In the genomic region with DNA sequence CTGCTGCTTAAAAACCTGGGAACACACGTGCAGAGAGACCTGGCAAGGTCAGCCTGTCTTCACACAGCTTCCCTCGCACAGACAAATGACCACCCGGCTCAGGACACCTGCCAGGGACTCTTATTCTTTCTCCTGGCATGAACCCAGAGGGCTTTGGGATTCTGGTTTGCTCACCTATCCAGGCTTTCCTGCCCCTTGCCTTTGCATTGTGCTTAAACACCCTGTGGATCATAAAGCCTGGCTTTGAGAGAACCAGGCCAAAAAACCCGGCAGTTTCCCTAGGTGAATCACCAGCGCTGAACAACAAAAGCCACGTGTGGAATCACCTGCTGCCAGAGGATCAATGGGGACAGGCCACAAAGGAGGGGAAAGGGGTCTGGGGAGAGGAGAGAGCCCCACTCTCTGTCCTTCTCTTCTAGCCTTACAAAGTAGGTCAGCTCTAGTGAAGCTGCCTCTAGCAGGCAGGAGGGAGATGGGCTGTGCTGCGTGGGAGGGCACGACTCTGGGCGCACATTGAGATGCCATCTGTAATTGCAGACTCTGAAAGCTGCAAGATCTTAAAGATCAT, we compare ENCODE assay signal across 11 mouse cellular contexts. TPM values are rescaled to one million over a fixed set of nuclear protein-coding genes. Genes with fewer than 3 reads are reported as not detected.
DNase-seq lines count a peak whose midpoint lies in the region; ATAC-seq lines count a peak whose summit lies in the region.
"Had no signal": no experiment of that assay in that cellular context is flagged by ENCODE, and none has a peak within 500 bp of the region (broad histone marks: within the 10 kb centered on the region; RNA-seq: fewer than 3 reads in every experiment).

No protein-coding gene starts in this region.

- no peak overlapping the region for H3K9ac ChIP-seq in neural tube, embryonic 15.5 days (replicated peaks)
- H3K9ac ChIP-seq: limb, embryonic 12.5 days had no signal

- no peaks in the 10 kb centered on the region for H3K36me3 ChIP-seq in neural tube, embryonic 15.5 days
- H3K36me3 ChIP-seq: limb, embryonic 12.5 days had no signal

- intact Hi-C loops in left cerebral cortex, postnatal 36 days (cut with DNase I), result loop anchor here (5.0 kb wide), 1 partner anchor 37 kb away; no protein-coding TSS in a partner anchor

- no peak overlapping the region for H3K4me3 ChIP-seq in neural tube, embryonic 15.5 days (replicated peaks)
- H3K4me3 ChIP-seq: limb, embryonic 12.5 days had no signal

- no peak overlapping the region for H3K4me2 ChIP-seq in neural tube, embryonic 15.5 days
- H3K4me2 ChIP-seq: limb, embryonic 12.5 days had no signal

- H3K9me3 ChIP-seq in neural tube, embryonic 15.5 days (replicated peaks), result no peaks in the 10 kb centered on the region
- H3K9me3 ChIP-seq: limb, embryonic 12.5 days had no signal

- ATAC-seq in cerebellum, adult (ENCODE audit: insufficient number of reproducible peaks, low FRiP score, low TSS enrichment), result peak; percentile 92
- no peak for ATAC-seq in neural tube, embryonic 15.5 days (ENCODE audit: low FRiP score)

- no peaks in the 10 kb centered on the region for H3K4me1 ChIP-seq in neural tube, embryonic 15.5 days
- H3K4me1 ChIP-seq: limb, embryonic 12.5 days had no signal

- H3K27ac ChIP-seq in neural tube, embryonic 15.5 days (replicated peaks), result no peak overlapping the region
- H3K27ac ChIP-seq: limb, embryonic 12.5 days had no signal

- 58% methylated on average over 9 of the region's 9 CpGs for WGBS in neural tube, embryonic 15.5 days

- DNase-seq in cerebellum, adult 9-11 months, result peak; percentile 90
- DNase-seq in layer of hippocampus, adult 8-10 months (ENCODE audit: low spot score in 2 of 2), result peak; percentile 83
- peak; percentile 79 to 86 for DNase-seq in left cerebral cortex, postnatal 36 days (ENCODE audit: low spot score in 2 of 2)
- no peak for DNase-seq in adrenal gland, postnatal 14 days
- no peak for DNase-seq in spleen, adult 18-20 months
- DNase-seq in ovary, postnatal 14 days (ENCODE audit: low spot score), result no peak
- DNase-seq: lung, postnatal 14 days; thymus, postnatal 25 days had no signal

- H3K27me3 ChIP-seq in neural tube, embryonic 15.5 days (replicated peaks), result no peaks in the 10 kb centered on the region

RNA-seq across cellular contexts. Expression of a gene that starts 47.7 kb away (rescaled TPM):
- 10 to 100 TPM; 16.0 to 22.9 (median 22.3) TPM for total RNA-seq in layer of hippocampus, adult 8-10 months (2022)
- total RNA-seq in left cerebral cortex, postnatal 36 days (2021), result 10 to 100 TPM; 19.0 to 19.7 TPM
- 23.2 and 27.1 TPM in 2 replicates for total RNA-seq in adrenal gland, postnatal 14 days (2021)
- polyA plus RNA-seq in neural tube, embryonic 15.5 days (2015; fragmentation: Nextera tagmentation; extraction: Ambion mirVana), result 47.9 and 53.1 TPM in 2 replicates

RNA-seq across cellular contexts. Expression of a gene that starts 49.3 kb away (rescaled TPM):
- 100 to 1,000 TPM; 513 to 623 (median 572) TPM for total RNA-seq in layer of hippocampus, adult 8-10 months (2022)
- total RNA-seq in left cerebral cortex, postnatal 36 days (2021), result 100 to 1,000 TPM; 444 to 455 TPM
- total RNA-seq in adrenal gland, postnatal 14 days (2021), result 18.9 and 32.4 TPM in 2 replicates
- polyA plus RNA-seq in neural tube, embryonic 15.5 days (2015; fragmentation: Nextera tagmentation; extraction: Ambion mirVana), result 58.6 and 73.3 TPM in 2 replicates

Comparison
In these comparisons a context has a peak if more than half of its experiments do, and no peak if none do; other contexts are left out.
1. DNase-seq: peak in cerebellum, adult 9-11 months (single experiment), layer of hippocampus, adult 8-10 months (2 of 2) and left cerebral cortex, postnatal 36 days (2 of 2); none in adrenal gland, postnatal 14 days (single experiment), spleen, adult 18-20 months (0 of 2) and ovary, postnatal 14 days (single experiment).
2. RNA of a gene that starts 49.3 kb away (total RNA-seq): 513 to 623 TPM in layer of hippocampus, adult 8-10 months and 444 to 455 TPM in left cerebral cortex, postnatal 36 days; 18.9 to 32.4 TPM in adrenal gland, postnatal 14 days; every median in the first group is over 10 times any median in the second.